Mouse (Mus musculus) bone marrow, adult 2 months (tissue): ENCODE data around the gene Gm45837.

Experiments used
- CTCF ChIP-seq: fragments of 200-500 bp; IDR thresholded peaks from 2 replicates; pipeline ENCODE4 v1.5.1; 2011; ENCODE audit warnings: low read length, control low read depth; ENCODE audit not compliant: control insufficient read depth, insufficient read depth
- POLR2A ChIP-seq: fragments of 200-500 bp; IDR thresholded peaks from 2 replicates; pipeline ENCODE4 v1.6.1; 2011; ENCODE audit warnings: low read depth, mild to moderate bottlenecking, control low read depth, low read length, borderline replicate concordance; ENCODE audit not compliant: control insufficient read depth

GRCm38 (mm10) chr7:101516460-101516859, 105.8 kb downstream of the Gm45837 start:
- no peak for TF ChIP-seq POLR2A
- peak; percentile 42; the same call in 1 of the 2 replicates for TF ChIP-seq CTCF
